Mouse (Mus musculus) T-helper 1 cell (primary cell): Measurements from ENCODE around the gene Prg2.

Source experiments
- in situ Hi-C: fragments of 300-600 bp; cut with MboI, MseI; formaldehyde crosslinking; loops from one replicate; pipeline ENCODE4 v1.15.1; 2025; ENCODE audit warnings: high pct_unique_total_duplicates

The Prg2 gene

GRCm38 (mm10) chr2:84980188-84980587 is at the start of gene Prg2:
Prg2 (plus strand) TSS chr2:84980461.
- in situ Hi-C loops, result loop anchor here (25.0 kb wide), 1 partner anchor 1757 kb away; the partner anchor contains the start of gene Olfr1089

GRCm38 (mm10) chr2:84933992-84934648 is 46.1 kb upstream of the Prg2 start:
- in situ Hi-C loops, result no loop called here

- in situ Hi-C loops, result no loop called here
These were observed 45.6 kb upstream of the Prg2 start for GRCm38 (mm10) chr2:84934649-84935007.

- in situ Hi-C loops, result no loop called here
These were observed 45.2 kb upstream of the Prg2 start for GRCm38 (mm10) chr2:84935065-84935464.

GRCm38 (mm10) chr2:84936474-84937429 is 43.5 kb upstream of the Prg2 start, which contains the start of gene Slc43a3:
Slc43a3 (plus strand) TSS chr2:84936579.
- in situ Hi-C loops, result no loop called here

GRCm38 (mm10) chr2:84937491-84938150 is 42.6 kb upstream of the Prg2 start:
- in situ Hi-C loops, result no loop called here

- in situ Hi-C loops, result no loop called here
These were observed 41.9 kb upstream of the Prg2 start for GRCm38 (mm10) chr2:84938249-84938946.

- in situ Hi-C loops, result no loop called here
These were observed 41.0 kb upstream of the Prg2 start for GRCm38 (mm10) chr2:84939306-84939705.

- in situ Hi-C loops, result loop anchor here (10.0 kb wide), 1 partner anchor 795 kb away; no protein-coding TSS in a partner anchor
These were observed 40.5 kb upstream of the Prg2 start for GRCm38 (mm10) chr2:84939711-84940110.

- in situ Hi-C loops, result loop anchor here (10.0 kb wide), 1 partner anchor 797 kb away; no protein-coding TSS in a partner anchor
These were observed 38.9 kb upstream of the Prg2 start for GRCm38 (mm10) chr2:84941332-84941731.

- in situ Hi-C loops, result loop anchor here (10.0 kb wide), 1 partner anchor 797 kb away; no protein-coding TSS in a partner anchor
These were observed 38.5 kb upstream of the Prg2 start for GRCm38 (mm10) chr2:84941795-84942194.

- in situ Hi-C loops, result loop anchor here (10.0 kb wide), 1 partner anchor 802 kb away; no protein-coding TSS in a partner anchor
These were observed 33.0 kb upstream of the Prg2 start for GRCm38 (mm10) chr2:84947154-84947771.

- in situ Hi-C loops, result loop anchor here (10.0 kb wide), 1 partner anchor 803 kb away; no protein-coding TSS in a partner anchor
These were observed 32.0 kb upstream of the Prg2 start for GRCm38 (mm10) chr2:84948252-84948651.

- in situ Hi-C loops, result loop anchor here (10.0 kb wide), 1 partner anchor 804 kb away; no protein-coding TSS in a partner anchor
These were observed 31.5 kb upstream of the Prg2 start for GRCm38 (mm10) chr2:84948721-84949120.

- in situ Hi-C loops, result no loop called here
These were observed 29.2 kb upstream of the Prg2 start for GRCm38 (mm10) chr2:84951027-84951426.

GRCm38 (mm10) chr2:84952251-84952650 is 28.0 kb upstream of the Prg2 start:
- in situ Hi-C loops, result no loop called here

- in situ Hi-C loops, result no loop called here
These were observed 27.6 kb upstream of the Prg2 start for GRCm38 (mm10) chr2:84952693-84953092.

GRCm38 (mm10) chr2:84955435-84955834 is 24.8 kb upstream of the Prg2 start:
- in situ Hi-C loops, result no loop called here

GRCm38 (mm10) chr2:84956274-84956673 is 24.0 kb upstream of the Prg2 start:
- in situ Hi-C loops, result no loop called here

GRCm38 (mm10) chr2:84958588-84959264 is 21.5 kb upstream of the Prg2 start:
- in situ Hi-C loops, result no loop called here
